Mouse (Mus musculus) E14TG2a.4 (cell line): ENCODE data around the gene Dhrs1.

Experiments used
- CTCF ChIP-seq: conservative IDR thresholded peaks from 2 replicates; pipeline ENCODE4 v1.5.1; 2014; ENCODE audit warnings: low read length
- NANOG ChIP-seq: IDR thresholded peaks from 2 replicates; pipeline ENCODE4 v1.6.1; 2014; ENCODE audit warnings: borderline replicate concordance, low read length, mixed read lengths

DNA sequence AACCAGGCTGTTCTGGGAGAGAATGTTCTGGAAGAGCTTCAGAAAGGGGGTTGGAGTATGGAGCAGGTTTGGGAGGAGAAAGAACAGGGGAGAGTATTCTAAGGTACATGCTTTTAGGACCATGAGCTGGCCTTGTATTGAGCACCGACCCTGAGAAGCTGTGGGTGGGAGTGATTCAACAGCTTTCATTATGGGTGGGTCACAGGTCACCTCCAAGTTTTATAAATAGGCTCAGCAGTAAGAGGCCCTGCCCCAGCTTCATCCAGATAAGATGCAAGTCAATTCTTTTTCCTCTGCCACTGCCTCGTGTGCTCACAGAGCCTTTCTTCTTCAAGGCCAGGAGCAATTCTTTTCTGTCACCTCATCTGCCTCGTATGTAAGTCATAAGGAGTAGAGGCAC, 31.7 kb upstream of the Dhrs1 start:
- TF ChIP-seq CTCF: no peak
- TF ChIP-seq NANOG: no peak
